Comparison of ENCODE assay signal across 32 mouse cellular contexts in genomic region chr11:48219157-48219556, GRCm38 (mm10).
"Had no signal": no experiment of that assay in that cellular context is flagged by ENCODE, and none has a peak within 500 bp of the region (broad histone marks: within the 10 kb centered on the region; RNA-seq: fewer than 3 reads in every experiment).

No protein-coding gene starts in this region.

- H3K4me1 ChIP-seq: heart, embryonic 10.5 days; heart, embryonic 12.5 days; heart, embryonic 13.5 days; heart, embryonic 15.5 days; hindbrain, embryonic 10.5 days; hindbrain, embryonic 12.5 days; hindbrain, embryonic 13.5 days; hindbrain, embryonic 15.5 days; intestine, embryonic 15.5 days; kidney, embryonic 15.5 days had no signal

- H3K4me3 ChIP-seq: heart, embryonic 10.5 days; heart, embryonic 12.5 days; heart, embryonic 13.5 days; heart, embryonic 15.5 days; hindbrain, embryonic 10.5 days; hindbrain, embryonic 12.5 days; hindbrain, embryonic 13.5 days; hindbrain, embryonic 15.5 days; intestine, embryonic 15.5 days; kidney, embryonic 15.5 days; layer of hippocampus, adult 2 months; left cerebral cortex, adult 2 months had no signal

- H3K27ac ChIP-seq: heart, embryonic 10.5 days; heart, embryonic 13.5 days; heart, embryonic 15.5 days; hindbrain, embryonic 10.5 days; hindbrain, embryonic 12.5 days; hindbrain, embryonic 13.5 days; hindbrain, embryonic 14.5 days; hindbrain, embryonic 15.5 days; hindbrain, postnatal 0 days; intestine, embryonic 15.5 days; kidney, embryonic 15.5 days; kidney, postnatal 0 days; layer of hippocampus, adult 2 months; left cerebral cortex, adult 2 months had no signal

- H3K9ac ChIP-seq: heart, embryonic 12.5 days; heart, embryonic 13.5 days; heart, embryonic 15.5 days; hindbrain, embryonic 12.5 days; hindbrain, embryonic 13.5 days; hindbrain, embryonic 14.5 days; hindbrain, embryonic 15.5 days; intestine, embryonic 15.5 days; kidney, embryonic 15.5 days had no signal

- H3K4me2 ChIP-seq: heart, embryonic 11.5 days; heart, embryonic 12.5 days; heart, embryonic 13.5 days; heart, embryonic 15.5 days; hindbrain, embryonic 12.5 days; hindbrain, embryonic 13.5 days; hindbrain, embryonic 14.5 days; hindbrain, embryonic 15.5 days; intestine, embryonic 15.5 days; kidney, embryonic 15.5 days had no signal

- H3K9me3 ChIP-seq: heart, embryonic 10.5 days; heart, embryonic 12.5 days; heart, embryonic 13.5 days; heart, embryonic 15.5 days; hindbrain, embryonic 10.5 days; hindbrain, embryonic 12.5 days; hindbrain, embryonic 13.5 days; hindbrain, embryonic 15.5 days; intestine, embryonic 15.5 days; kidney, embryonic 15.5 days had no signal

- H3K36me3 ChIP-seq: heart, embryonic 10.5 days; heart, embryonic 12.5 days; heart, embryonic 13.5 days; heart, embryonic 15.5 days; hindbrain, embryonic 10.5 days; hindbrain, embryonic 12.5 days; hindbrain, embryonic 13.5 days; hindbrain, embryonic 15.5 days; intestine, embryonic 15.5 days; kidney, embryonic 15.5 days had no signal

- H3K27me3 ChIP-seq: heart, embryonic 12.5 days; heart, embryonic 13.5 days; heart, embryonic 15.5 days; hindbrain, embryonic 12.5 days; hindbrain, embryonic 13.5 days; hindbrain, embryonic 15.5 days; intestine, embryonic 15.5 days; kidney, embryonic 15.5 days had no signal

- DNase-seq: heart, postnatal 10 days; heart, postnatal 14 days; heart, postnatal 36 days; heart, postnatal 4 days; kidney, adult 11 months; kidney, adult 18-20 months; kidney, adult 2 months; kidney, adult 8-10 months; kidney, adult 9 months; kidney, postnatal 10 days; kidney, postnatal 14 days; kidney, postnatal 25 days; kidney, postnatal 36 days; kidney, postnatal 4 days; layer of hippocampus, adult 9-11 months; layer of hippocampus, postnatal 36 days had no signal
